Mouse (Mus musculus) myocyte (in vitro differentiated cells): ENCODE data around the gene Rreb1. TPM values are rescaled to one million over a fixed set of nuclear protein-coding genes. Genes with fewer than 3 reads are reported as not detected.

Source experiments
- H3K27me3 ChIP-seq: one replicate; pipeline ENCODE4 v1.6.1; 2011; ENCODE audit not compliant: control insufficient read depth, insufficient read depth, insufficient read length
- H3K36me3 ChIP-seq: one replicate; pipeline ENCODE4 v1.6.1; 2011; ENCODE audit not compliant: control insufficient read depth, insufficient read depth
- H3K4me2 ChIP-seq: one replicate; pipeline ENCODE4 v1.6.1; 2011; ENCODE audit warnings: low read depth, control low read depth
- H3K4me3 ChIP-seq: one replicate; pipeline ENCODE4 v1.5.1; 2011; ENCODE audit warnings: mild to moderate bottlenecking, control low read depth, moderate library complexity
- H3K79me2 ChIP-seq: one replicate; pipeline ENCODE4 v1.6.1; 2011; ENCODE audit not compliant: control insufficient read depth, insufficient read depth
- H3ac ChIP-seq: one replicate; pipeline ENCODE4 v1.6.1; 2011; ENCODE audit not compliant: control insufficient read depth, insufficient read length
- CEBPB ChIP-seq: IDR thresholded peaks from 2 replicates; pipeline ENCODE4 v1.6.1; 2011; ENCODE audit warnings: mild to moderate bottlenecking, moderate library complexity; ENCODE audit not compliant: poor library complexity, insufficient read depth, severe bottlenecking
- E2F4 ChIP-seq: IDR thresholded peaks from one replicate; pipeline ENCODE4 v1.6.1; 2011; ENCODE audit warnings: mild to moderate bottlenecking, control low read depth, moderate library complexity; ENCODE audit not compliant: insufficient read depth
- MAX ChIP-seq: IDR thresholded peaks from one replicate; pipeline ENCODE4 v1.6.1; 2011; ENCODE audit warnings: low read depth, mild to moderate bottlenecking, control low read depth
- MYOD1 ChIP-seq, 3 experiments: IDR thresholded peaks; one replicate each; pipeline ENCODE4 v1.6.1; 2011; ENCODE audit warnings: control low read depth in 2 of 3, low read depth in 2 of 3, mild to moderate bottlenecking in 2 of 3, moderate library complexity in 1 of 3; ENCODE audit not compliant: insufficient read length in 2 of 3, control insufficient read depth in 1 of 3
- MYOG ChIP-seq, 3 experiments: IDR thresholded peaks; one replicate each; pipeline ENCODE4 v1.6.1; 2011; ENCODE audit warnings: control low read depth in 2 of 3, low read depth in 2 of 3, mild to moderate bottlenecking in 2 of 3; ENCODE audit not compliant: insufficient read length in 2 of 3, control insufficient read depth in 1 of 3, insufficient read depth in 1 of 3
- POLR2A ChIP-seq: IDR thresholded peaks from one replicate; pipeline ENCODE4 v1.6.1; 2011; ENCODE audit warnings: low read depth, mild to moderate bottlenecking, control low read depth, moderate library complexity; ENCODE audit not compliant: insufficient read length
- POLR2AphosphoS2 ChIP-seq: IDR thresholded peaks from one replicate; pipeline ENCODE4 v1.6.1; 2011; ENCODE audit warnings: low read depth, control low read depth; ENCODE audit not compliant: insufficient read length
- REST ChIP-seq: IDR thresholded peaks from one replicate; pipeline ENCODE4 v1.6.1; 2011; ENCODE audit warnings: mild to moderate bottlenecking, control low read depth, moderate library complexity; ENCODE audit not compliant: insufficient read depth, insufficient read length
- SRF ChIP-seq: IDR thresholded peaks from one replicate; pipeline ENCODE4 v1.6.1; 2011; ENCODE audit warnings: low read depth; ENCODE audit not compliant: control insufficient read depth, insufficient read length
- TCF12 ChIP-seq: IDR thresholded peaks from one replicate; pipeline ENCODE4 v1.6.1; 2011; ENCODE audit warnings: mild to moderate bottlenecking, control low read depth; ENCODE audit not compliant: poor library complexity, insufficient read depth, severe bottlenecking
- TCF3 ChIP-seq: IDR thresholded peaks from one replicate; pipeline ENCODE4 v1.6.1; 2011; ENCODE audit warnings: low read depth, control low read depth; ENCODE audit not compliant: insufficient read length
- USF1 ChIP-seq: IDR thresholded peaks from one replicate; pipeline ENCODE4 v1.6.1; 2011; ENCODE audit warnings: low read depth, mild to moderate bottlenecking, control low read depth, moderate library complexity
- polyA plus RNA-seq: library from polyadenylated mRNA; unstranded; fragments of >200 nt; fragmentation: generic; extraction: Trizol; gene quantifications from one replicate; pipeline ENCODE4 v1.2.1, GENCODE M21; 2012; ENCODE audit warnings: missing spikeins

Gene Rreb1
- polyA plus RNA-seq, 1 experiment, result 19.7 TPM

- peak overlapping the region; percentile 82 for H3K4me2 ChIP-seq
- H3ac ChIP-seq, result no peak overlapping the region
- peaks cover 89% of the 10 kb centered on the region for H3K79me2 ChIP-seq
- no peak overlapping the region for H3K4me3 ChIP-seq
- no peaks in the 10 kb centered on the region for H3K36me3 ChIP-seq
- H3K27me3 ChIP-seq, result no peaks in the 10 kb centered on the region
- TF ChIP-seq MYOD1 (IDR thresholded peaks at IDR 0.05; ENCODE audit: control insufficient read depth in 1 of 3, insufficient read length in 2 of 3, low read depth in 2 of 3) (peak in 1 of 3 experiments; percentile 25), MYOG (IDR thresholded peaks at IDR 0.05; ENCODE audit: control insufficient read depth in 1 of 3, insufficient read depth in 1 of 3, insufficient read length in 2 of 3, low read depth in 2 of 3) (no peak), MAX (no peak), REST (no peak)
Observed at GRCm38 (mm10) chr13:37879556-37879955, 101.4 kb downstream of the Rreb1 start.

- Histone ChIP-seq H3K4me3 (no peak overlapping the region), H3K27me3 (no peaks in the 10 kb centered on the region), H3ac (no peak overlapping the region), H3K4me2 (peak overlapping the region; percentile 82), H3K36me3 (no peaks in the 10 kb centered on the region), H3K79me2 (peaks cover 89% of the 10 kb centered on the region)
- TF ChIP-seq TCF12 (no peak), USF1 (no peak), MYOG (IDR thresholded peaks at IDR 0.05; ENCODE audit: control insufficient read depth in 1 of 3, insufficient read depth in 1 of 3, insufficient read length in 2 of 3, low read depth in 2 of 3) (peak in 2 of 3 experiments; percentile 26 to 64), MYOD1 (IDR thresholded peaks at IDR 0.05; ENCODE audit: control insufficient read depth in 1 of 3, insufficient read length in 2 of 3, low read depth in 2 of 3) (peak in 2 of 3 experiments; percentile 42 to 79)
Observed at GRCm38 (mm10) chr13:37880035-37880434, 101.8 kb downstream of the Rreb1 start.

DNA sequence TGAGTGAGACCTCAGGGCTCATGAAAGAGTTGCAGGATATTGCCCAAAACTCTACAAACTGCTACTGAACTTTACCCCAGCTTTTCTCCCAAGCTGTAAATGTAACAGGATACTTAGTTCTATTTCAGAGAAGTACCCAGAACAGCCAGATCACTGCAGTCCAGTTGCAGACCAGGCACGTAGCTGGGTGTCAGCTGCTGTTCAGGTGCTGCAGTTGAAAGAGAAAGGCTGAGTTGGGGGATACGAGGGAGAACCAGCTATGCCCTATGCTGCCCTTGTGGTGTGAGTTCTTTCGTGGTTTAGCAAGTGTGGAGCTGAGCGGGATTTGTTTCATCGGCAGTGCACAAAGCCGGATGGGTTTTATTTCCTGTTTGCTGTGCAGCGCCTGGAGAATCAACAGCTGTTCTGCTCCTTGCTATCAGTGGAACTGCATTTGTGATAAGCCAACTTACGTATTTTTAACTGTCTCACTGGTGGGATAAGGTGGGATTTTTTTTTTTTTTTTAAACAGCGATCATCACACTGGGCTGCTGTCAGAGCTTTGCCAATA lies 102.5 kb downstream of the Rreb1 start:
- Histone ChIP-seq H3K36me3 (no peaks in the 10 kb centered on the region), H3K79me2 (peaks cover 89% of the 10 kb centered on the region), H3K4me2 (peak overlapping the region; percentile 82), H3K4me3 (no peak overlapping the region), H3ac (no peak overlapping the region), H3K27me3 (no peaks in the 10 kb centered on the region)
- TF ChIP-seq MAX, result no peak
- TF ChIP-seq MYOD1 (IDR thresholded peaks at IDR 0.05; ENCODE audit: control insufficient read depth in 1 of 3, insufficient read length in 2 of 3, low read depth in 2 of 3), result peak in 2 of 3 experiments; percentile 51 to 62
- TF ChIP-seq MYOG (IDR thresholded peaks at IDR 0.05; ENCODE audit: control insufficient read depth in 1 of 3, insufficient read depth in 1 of 3, insufficient read length in 2 of 3, low read depth in 2 of 3), result peak in 2 of 3 experiments; percentile 53 to 73
- peak; percentile 43 for TF ChIP-seq POLR2AphosphoS2

DNA sequence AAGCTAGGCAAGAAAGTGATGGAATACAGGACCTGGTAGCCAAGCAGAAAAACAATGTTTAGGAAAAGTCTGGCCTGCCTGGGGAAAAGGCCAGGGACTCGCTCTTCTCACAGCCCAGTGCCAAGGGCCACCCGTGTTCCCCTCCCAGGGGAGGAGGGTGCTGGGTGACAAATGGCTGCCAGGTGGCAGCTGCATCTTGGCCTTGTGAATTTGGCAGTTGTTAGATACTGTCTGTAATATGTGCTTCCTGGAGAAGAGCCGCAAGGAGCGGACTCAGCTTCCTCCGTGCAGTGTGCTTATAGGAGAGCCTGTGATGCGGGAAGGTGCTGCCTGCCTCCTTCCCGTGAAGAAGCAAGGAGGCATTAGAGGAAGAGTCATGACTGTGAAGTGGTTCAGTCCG lies 104.3 kb downstream of the Rreb1 start:
- peaks cover 89% of the 10 kb centered on the region for H3K79me2 ChIP-seq
- TF ChIP-seq CEBPB, result no peak
- peak; percentile 83 for TF ChIP-seq TCF3
- peak; percentile 26 to 96 (median 81) for TF ChIP-seq MYOD1 (IDR thresholded peaks at IDR 0.05; ENCODE audit: control insufficient read depth in 1 of 3, insufficient read length in 2 of 3, low read depth in 2 of 3)
- TF ChIP-seq E2F4, result no peak
- no peak for TF ChIP-seq MAX
- TF ChIP-seq POLR2AphosphoS2, result no peak
- no peak for TF ChIP-seq REST
- peak; percentile 68 to 93 (median 83) for TF ChIP-seq MYOG (IDR thresholded peaks at IDR 0.05; ENCODE audit: control insufficient read depth in 1 of 3, insufficient read depth in 1 of 3, insufficient read length in 2 of 3, low read depth in 2 of 3)
- peak; percentile 76 for TF ChIP-seq TCF12
- TF ChIP-seq POLR2A, result no peak
- no peak for TF ChIP-seq SRF
- no peak for TF ChIP-seq USF1
- no peaks in the 10 kb centered on the region for H3K27me3 ChIP-seq
- no peak overlapping the region for H3K4me3 ChIP-seq
- H3ac ChIP-seq, result no peak overlapping the region
- H3K4me2 ChIP-seq, result no peak overlapping the region
- no peaks in the 10 kb centered on the region for H3K36me3 ChIP-seq

- TF ChIP-seq POLR2AphosphoS2, result no peak
- no peak for TF ChIP-seq MYOD1 (IDR thresholded peaks at IDR 0.05; ENCODE audit: control insufficient read depth in 1 of 3, insufficient read length in 2 of 3, low read depth in 2 of 3)
- TF ChIP-seq USF1, result no peak
- no peak for TF ChIP-seq CEBPB
- TF ChIP-seq MAX, result no peak
- no peak for TF ChIP-seq E2F4
- no peak for TF ChIP-seq SRF
- TF ChIP-seq REST, result no peak
- no peak for TF ChIP-seq TCF12
- no peak for TF ChIP-seq POLR2A
- no peak for TF ChIP-seq TCF3
- TF ChIP-seq MYOG (IDR thresholded peaks at IDR 0.05; ENCODE audit: control insufficient read depth in 1 of 3, insufficient read depth in 1 of 3, insufficient read length in 2 of 3, low read depth in 2 of 3), result no peak
- Histone ChIP-seq H3K27me3 (no peaks in the 10 kb centered on the region), H3K36me3 (peaks cover 3% of the 10 kb centered on the region), H3K79me2 (peaks cover 88% of the 10 kb centered on the region), H3K4me2 (no peak overlapping the region), H3K4me3 (no peak overlapping the region), H3ac (no peak overlapping the region)
Observed at GRCm38 (mm10) chr13:37883008-37883407, 104.8 kb downstream of the Rreb1 start.
